Comparison of ENCODE assay signal across 25 mouse cellular contexts in the genomic region with DNA sequence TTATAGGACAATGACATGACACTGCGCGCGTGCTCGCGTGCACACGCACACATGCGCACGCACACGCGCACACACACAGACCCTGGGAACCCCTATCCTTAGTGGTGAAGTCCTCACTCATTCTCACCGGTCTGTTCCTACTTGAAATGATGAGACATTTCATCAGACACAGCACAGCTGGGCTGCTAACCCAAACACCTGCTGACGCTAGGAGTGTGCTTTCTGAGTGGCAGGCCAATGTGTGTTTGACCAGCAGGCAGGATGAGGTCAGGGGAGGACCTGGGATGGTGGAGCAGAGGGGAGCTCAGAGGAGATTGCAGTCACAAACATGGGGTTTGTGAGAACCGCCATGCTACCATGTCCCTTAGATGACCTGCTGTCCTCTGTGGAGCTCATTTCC. TPM values are rescaled to one million over a fixed set of nuclear protein-coding genes. Genes with fewer than 3 reads are reported as not detected.
DNase-seq lines count a peak whose midpoint lies in the region; ATAC-seq and TF ChIP-seq lines count a peak whose summit lies in the region.
"Had no signal": no experiment of that assay in that cellular context is flagged by ENCODE, and none has a peak within 500 bp of the region (broad histone marks: within the 10 kb centered on the region; RNA-seq: fewer than 3 reads in every experiment).

No protein-coding gene starts in this region.

- H3K79me2 ChIP-seq in myocyte (ENCODE audit: control insufficient read depth, insufficient read depth) = no peaks in the 10 kb centered on the region

- no peak overlapping the region for H3K9ac ChIP-seq in heart, embryonic 11.5 days (ENCODE audit: low read depth, low read length)
- no peak overlapping the region for H3K9ac ChIP-seq in liver, postnatal 0 days (replicated peaks)
- H3K9ac ChIP-seq in liver, embryonic 11.5 days (ENCODE audit: low read depth, low read length) = no peak overlapping the region
- H3K9ac ChIP-seq: embryonic facial prominence, embryonic 13.5 days; embryonic facial prominence, embryonic 15.5 days; forebrain, embryonic 13.5 days; forebrain, embryonic 15.5 days had no signal

- peak; percentile 80 for DNase-seq in heart, adult 11 months
- peak; percentile 41 for DNase-seq in liver, postnatal 0 days
- DNase-seq in liver, embryonic 11.5 days (ENCODE audit: low spot score) = no peak
- DNase-seq in spleen, postnatal 4 days (ENCODE audit: low spot score in 2 of 2) = no peak
- no peak for DNase-seq in ovary, postnatal 36 days (ENCODE audit: low spot score)
- DNase-seq: adrenal gland, adult 2 months; adrenal gland, postnatal 10 days; adrenal gland, postnatal 25 days; cerebellum, adult 11 months; cerebellum, adult 18-20 months; cerebellum, adult 8-10 months; cerebellum, adult 9-11 months; cerebellum, postnatal 14 days; cerebellum, postnatal 36 days; embryo, embryonic 11 days had no signal

- WGBS in heart, embryonic 11.5 days (ENCODE audit: insufficient replicate concordance) = 92% methylated on average over 13 of the region's 13 CpGs
- 90% methylated on average over 13 of the region's 13 CpGs for WGBS in liver, postnatal 0 days (ENCODE audit: insufficient replicate concordance)
- 89% methylated on average over 13 of the region's 13 CpGs for WGBS in liver, embryonic 11.5 days

- no peak for TF ChIP-seq POLR2A in myocyte (IDR thresholded peaks at IDR 0.05; ENCODE audit: insufficient read length, low read depth)

- H3K27ac ChIP-seq in heart, embryonic 11.5 days (ENCODE audit: low read depth, low read length) = no peak overlapping the region
- H3K27ac ChIP-seq in liver, postnatal 0 days (ENCODE audit: low read depth) = peak overlapping the region; percentile 20; the same call in 1 of the 2 replicates
- H3K27ac ChIP-seq in liver, embryonic 11.5 days (ENCODE audit: low read depth, low read length) = no peak overlapping the region
- H3K27ac ChIP-seq: embryonic facial prominence, embryonic 13.5 days; embryonic facial prominence, embryonic 15.5 days; forebrain, embryonic 13.5 days; forebrain, embryonic 15.5 days had no signal

- H3K4me1 ChIP-seq in heart, embryonic 11.5 days (ENCODE audit: control insufficient read depth, insufficient read depth, low read length) = no peaks in the 10 kb centered on the region
- peaks cover 5% of the 10 kb centered on the region; the same call in 1 of the 2 replicates for H3K4me1 ChIP-seq in liver, postnatal 0 days (ENCODE audit: insufficient read depth)
- H3K4me1 ChIP-seq in liver, embryonic 11.5 days (replicated peaks; ENCODE audit: control insufficient read depth, insufficient read depth, low read length) = no peaks in the 10 kb centered on the region; the same call in 1 of the 2 replicates

- no peaks in the 10 kb centered on the region for H3K27me3 ChIP-seq in heart, embryonic 11.5 days (ENCODE audit: control insufficient read depth, insufficient read depth, low read length)
- H3K27me3 ChIP-seq in liver, postnatal 0 days (ENCODE audit: insufficient read depth, low read length) = no peaks in the 10 kb centered on the region
- H3K27me3 ChIP-seq in liver, embryonic 11.5 days (replicated peaks; ENCODE audit: control insufficient read depth, insufficient read depth, low read length) = no peaks in the 10 kb centered on the region
- no peaks in the 10 kb centered on the region for H3K27me3 ChIP-seq in myocyte (ENCODE audit: control insufficient read depth, insufficient read depth, insufficient read length)
- H3K27me3 ChIP-seq: embryonic facial prominence, embryonic 13.5 days; embryonic facial prominence, embryonic 15.5 days; forebrain, embryonic 13.5 days; forebrain, embryonic 15.5 days had no signal

- no peak for ATAC-seq in heart, embryonic 11.5 days (replicated peaks; ENCODE audit: insufficient number of reproducible peaks, low FRiP score, low TSS enrichment)
- peak; percentile 86 for ATAC-seq in liver, postnatal 0 days
- no peak for ATAC-seq in liver, embryonic 11.5 days (replicated peaks; ENCODE audit: low FRiP score)
- 0 out of 2 replicates have a peak, but pooled peaks have one; percentile 21 for ATAC-seq in megakaryocyte, adult 5-6 weeks (ENCODE audit: poor library complexity, severe bottlenecking)
- ATAC-seq: forebrain, embryonic 13.5 days; forebrain, embryonic 15.5 days had no signal

- H3ac ChIP-seq in myocyte (ENCODE audit: control insufficient read depth, insufficient read length) = no peak overlapping the region

- H3K4me3 ChIP-seq in heart, embryonic 11.5 days (ENCODE audit: low read depth, low read length) = no peak overlapping the region
- no peak overlapping the region for H3K4me3 ChIP-seq in liver, postnatal 0 days (ENCODE audit: low read depth, low read length)
- H3K4me3 ChIP-seq in liver, embryonic 11.5 days (ENCODE audit: low read depth, low read length) = no peak overlapping the region
- no peak overlapping the region for H3K4me3 ChIP-seq in myocyte
- H3K4me3 ChIP-seq: embryonic facial prominence, embryonic 13.5 days; embryonic facial prominence, embryonic 15.5 days; erythroblast, embryonic 14.5 days; forebrain, embryonic 13.5 days; forebrain, embryonic 15.5 days had no signal

- no peaks in the 10 kb centered on the region for H3K36me3 ChIP-seq in heart, embryonic 11.5 days (ENCODE audit: control insufficient read depth, insufficient read depth, low read length)
- peaks cover 3% of the 10 kb centered on the region for H3K36me3 ChIP-seq in liver, postnatal 0 days (replicated peaks; ENCODE audit: insufficient read depth, low read length)
- no peaks in the 10 kb centered on the region for H3K36me3 ChIP-seq in liver, embryonic 11.5 days (ENCODE audit: control insufficient read depth, insufficient read depth, low read length)
- no peaks in the 10 kb centered on the region for H3K36me3 ChIP-seq in myocyte (ENCODE audit: control insufficient read depth, insufficient read depth)
- H3K36me3 ChIP-seq: embryonic facial prominence, embryonic 15.5 days; forebrain, embryonic 15.5 days had no signal

- no peaks in the 10 kb centered on the region for H3K9me3 ChIP-seq in heart, embryonic 11.5 days (replicated peaks; ENCODE audit: control insufficient read depth, low read length)
- H3K9me3 ChIP-seq in liver, postnatal 0 days (ENCODE audit: low read length) = no peaks in the 10 kb centered on the region
- no peaks in the 10 kb centered on the region for H3K9me3 ChIP-seq in liver, embryonic 11.5 days (ENCODE audit: control insufficient read depth, low read length)
- H3K9me3 ChIP-seq: embryonic facial prominence, embryonic 13.5 days; embryonic facial prominence, embryonic 15.5 days; forebrain, embryonic 13.5 days; forebrain, embryonic 15.5 days had no signal

- no peak for TF ChIP-seq CTCF in liver, postnatal 0 days (IDR thresholded peaks at IDR 0.05; ENCODE audit: low read depth)

- H3K4me2 ChIP-seq in heart, embryonic 11.5 days = no peak overlapping the region
- no peak overlapping the region for H3K4me2 ChIP-seq in liver, postnatal 0 days (ENCODE audit: low read depth, low read length)
- H3K4me2 ChIP-seq in liver, embryonic 11.5 days = no peak overlapping the region
- H3K4me2 ChIP-seq in myocyte (ENCODE audit: low read depth) = no peak overlapping the region
- H3K4me2 ChIP-seq: embryonic facial prominence, embryonic 13.5 days; embryonic facial prominence, embryonic 15.5 days; forebrain, embryonic 13.5 days; forebrain, embryonic 15.5 days had no signal

- no peak for TF ChIP-seq EP300 in liver, postnatal 0 days (IDR thresholded peaks at IDR 0.05; ENCODE audit: low read depth)

TF ChIP-seq in myocyte, 11 proteins besides CTCF, POLR2A, EP300 and RAD21:
- TF ChIP-seq POLR2AphosphoS2 (IDR thresholded peaks at IDR 0.05; ENCODE audit: insufficient read length, low read depth) (peak; percentile 38), MYOG (IDR thresholded peaks at IDR 0.05; ENCODE audit: control insufficient read depth in 1 of 3, insufficient read depth in 1 of 3, insufficient read length in 2 of 3, low read depth in 2 of 3) (peak; percentile 68 to 93 (median 77)), SRF (IDR thresholded peaks at IDR 0.05; ENCODE audit: control insufficient read depth, insufficient read length, low read depth) (no peak), MAX (IDR thresholded peaks at IDR 0.05; ENCODE audit: low read depth) (no peak), TCF12 (IDR thresholded peaks at IDR 0.05; ENCODE audit: insufficient read depth, poor library complexity, severe bottlenecking) (peak; percentile 64), TCF3 (IDR thresholded peaks at IDR 0.05; ENCODE audit: insufficient read length, low read depth) (peak; percentile 69), USF1 (IDR thresholded peaks at IDR 0.05; ENCODE audit: low read depth) (no peak), REST (IDR thresholded peaks at IDR 0.05; ENCODE audit: insufficient read depth, insufficient read length) (no peak), E2F4 (IDR thresholded peaks at IDR 0.05; ENCODE audit: insufficient read depth) (no peak), MYOD1 (IDR thresholded peaks at IDR 0.05; ENCODE audit: control insufficient read depth in 1 of 3, insufficient read length in 2 of 3, low read depth in 2 of 3) (peak; percentile 48 to 94 (median 86)), CEBPB (IDR thresholded peaks at IDR 0.05; ENCODE audit: insufficient read depth, poor library complexity, severe bottlenecking) (no peak)
TF ChIP-seq in myocyte: peak in this region for 5.

RNA-seq across cellular contexts. Expression of gene Wnt4, which starts 22.9 kb away (rescaled TPM):
- 2.2 and 2.9 TPM in 2 replicates for polyA plus RNA-seq in heart, embryonic 11.5 days (2014; fragmentation: Nextera tagmentation; extraction: Ambion mirVana)
- polyA plus RNA-seq in liver, postnatal 0 days (2015; fragmentation: Nextera tagmentation; extraction: Ambion mirVana) = 5.1 and 5.7 TPM in 2 replicates
- polyA plus RNA-seq in liver, embryonic 11.5 days (2014; fragmentation: Nextera tagmentation; extraction: Ambion mirVana) = 1.8 and 1.9 TPM in 2 replicates
- total RNA-seq in megakaryocyte, adult 5-6 weeks (2015) = not detected in 2 replicates
- total RNA-seq in megakaryocyte, adult 5-6 weeks (2017) = not detected in 2 replicates
- 5.2 TPM for polyA plus RNA-seq in myocyte (2012; fragmentation: generic; extraction: Trizol)
- total RNA-seq: common myeloid progenitor, adult 5-6 weeks; MEL had no signal

RNA-seq across cellular contexts. Expression of gene Cdc42, which starts 57.3 kb away (rescaled TPM):
- 525 and 599 TPM in 2 replicates for polyA plus RNA-seq in heart, embryonic 11.5 days (2014; fragmentation: Nextera tagmentation; extraction: Ambion mirVana)
- polyA plus RNA-seq in liver, postnatal 0 days (2015; fragmentation: Nextera tagmentation; extraction: Ambion mirVana) = 216 and 227 TPM in 2 replicates
- polyA plus RNA-seq in liver, embryonic 11.5 days (2014; fragmentation: Nextera tagmentation; extraction: Ambion mirVana) = 459 and 500 TPM in 2 replicates
- 1,134 and 1,141 TPM in 2 replicates for total RNA-seq in megakaryocyte, adult 5-6 weeks (2015)
- 1,082 and 1,090 TPM in 2 replicates for total RNA-seq in megakaryocyte, adult 5-6 weeks (2017)
- polyA plus RNA-seq in myocyte (2012; fragmentation: generic; extraction: Trizol) = 298 TPM

Comparison
In these comparisons a context has a peak if more than half of its experiments do, and no peak if none do; other contexts are left out.
1. DNase-seq: peak in heart, adult 11 months (single experiment) and liver, postnatal 0 days (single experiment); none in liver, embryonic 11.5 days (single experiment), spleen, postnatal 4 days (0 of 2) and ovary, postnatal 36 days (single experiment).
2. ATAC-seq: peak in liver, postnatal 0 days (single experiment) and megakaryocyte, adult 5-6 weeks (single experiment); none in heart, embryonic 11.5 days (single experiment) and liver, embryonic 11.5 days (single experiment).